Mouse (Mus musculus): ENCODE measurements around the gene Phactr3. TPM values are rescaled to one million over a fixed set of nuclear protein-coding genes. Genes with fewer than 3 reads are reported as not detected.

Gene Phactr3
- total RNA-seq, 4 experiments from 2014 or later, result 133 to 145 (median 140) TPM

DNA sequence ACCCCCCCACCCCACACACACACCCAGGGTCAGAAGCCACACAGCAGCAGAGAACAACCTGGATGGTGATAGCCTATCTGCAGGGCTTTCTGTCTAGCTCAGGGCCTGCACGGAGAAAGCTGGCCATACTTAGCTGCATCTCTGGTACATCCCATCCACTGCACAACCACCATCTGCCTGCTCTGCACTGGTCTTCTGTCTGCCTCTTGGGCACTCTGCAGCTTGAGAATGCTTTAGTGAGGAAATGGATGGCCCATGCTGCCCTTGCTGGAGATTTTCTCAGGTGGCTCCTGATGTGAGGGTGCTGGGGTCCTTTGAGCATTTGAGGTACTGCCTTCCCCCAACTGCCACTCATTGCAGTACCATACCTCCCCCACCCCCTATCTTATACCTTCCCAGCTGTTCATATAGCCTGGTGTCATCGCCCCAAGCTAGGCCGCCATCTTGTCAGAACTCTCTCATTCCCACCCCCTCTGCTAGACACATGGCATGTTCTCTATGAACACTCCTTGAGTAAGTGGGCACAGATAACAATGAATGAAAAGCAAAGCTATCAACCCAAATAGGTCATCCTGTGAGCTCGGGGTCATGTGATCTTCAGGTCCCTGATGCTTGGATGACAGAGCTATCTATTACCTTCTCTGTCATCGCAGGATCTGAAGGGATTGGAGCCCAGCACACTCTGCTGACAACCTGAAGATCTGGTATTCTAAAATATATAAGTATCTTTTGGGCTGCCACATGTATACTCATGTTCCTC, 13.0 kb downstream of the Phactr3 start:
- DNase-seq (ENCODE audit: low spot score in 2 of 2), result peak in 1 of 2 experiments; percentile 7

DNA sequence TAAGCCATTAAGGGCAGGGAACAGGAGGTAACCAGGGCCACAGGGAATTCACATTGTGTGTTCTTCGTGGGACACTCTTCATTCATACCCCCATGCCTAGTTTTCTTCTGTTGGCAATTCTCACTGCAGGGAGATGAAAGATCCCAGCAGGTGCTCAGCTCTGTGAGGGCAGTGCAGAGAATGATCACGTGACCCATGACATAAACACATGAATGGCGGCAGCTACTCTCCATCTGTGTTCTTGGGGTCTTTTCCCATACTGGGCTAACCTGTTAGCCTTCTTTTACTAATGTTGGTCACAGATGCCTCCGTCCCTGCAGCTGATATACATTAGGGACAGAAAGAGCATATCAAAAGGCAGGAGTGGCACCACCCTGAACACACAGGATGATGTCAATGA, 16.9 kb downstream of the Phactr3 start:
- no peak for DNase-seq (ENCODE audit: low spot score in 2 of 2)

DNA sequence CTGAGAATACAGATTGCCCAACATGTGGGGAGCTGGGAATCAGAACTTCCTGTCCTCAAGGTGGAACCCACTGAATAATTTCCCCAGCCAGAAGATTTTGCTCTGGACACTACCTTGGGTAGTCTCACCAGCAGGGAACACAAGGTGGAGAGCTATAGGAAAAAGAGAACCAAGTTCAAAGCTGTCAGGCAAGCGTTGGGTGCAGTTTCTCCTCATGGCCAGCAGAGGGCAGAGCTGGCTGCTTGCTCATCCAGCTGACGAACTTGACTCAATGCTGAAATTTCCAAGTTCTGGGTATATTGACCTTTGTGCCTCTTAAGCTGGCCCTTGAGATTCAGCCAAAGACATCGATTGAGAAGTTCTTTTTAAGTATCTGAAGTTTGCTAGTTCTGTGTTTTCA, 18.7 kb downstream of the Phactr3 start:
- DNase-seq (ENCODE audit: low spot score in 2 of 2), result no peak

DNA sequence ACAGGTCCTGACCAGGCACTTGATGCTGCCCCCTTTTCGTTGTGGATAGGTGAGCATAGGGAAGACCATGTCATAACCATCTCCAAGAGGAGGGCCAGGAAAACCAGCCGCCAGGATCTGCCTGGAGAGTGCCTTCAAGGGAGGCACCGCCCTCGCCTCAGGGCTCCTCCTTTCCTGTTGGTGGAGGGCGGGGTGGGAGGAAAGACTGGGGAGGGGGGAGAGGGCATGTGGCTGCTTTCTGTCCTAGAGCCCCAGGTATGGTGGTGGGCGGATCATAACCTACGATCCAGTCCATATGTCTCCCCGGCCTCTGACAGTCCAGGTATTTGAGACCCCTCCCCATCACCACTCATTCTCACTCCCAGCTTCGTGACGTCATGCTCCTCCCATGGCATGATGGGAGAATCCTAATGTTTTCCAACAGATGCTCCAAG, 22.7 kb downstream of the Phactr3 start:
- DNase-seq (ENCODE audit: low spot score in 2 of 2), result peak in 1 of 2 experiments; percentile 73

DNA sequence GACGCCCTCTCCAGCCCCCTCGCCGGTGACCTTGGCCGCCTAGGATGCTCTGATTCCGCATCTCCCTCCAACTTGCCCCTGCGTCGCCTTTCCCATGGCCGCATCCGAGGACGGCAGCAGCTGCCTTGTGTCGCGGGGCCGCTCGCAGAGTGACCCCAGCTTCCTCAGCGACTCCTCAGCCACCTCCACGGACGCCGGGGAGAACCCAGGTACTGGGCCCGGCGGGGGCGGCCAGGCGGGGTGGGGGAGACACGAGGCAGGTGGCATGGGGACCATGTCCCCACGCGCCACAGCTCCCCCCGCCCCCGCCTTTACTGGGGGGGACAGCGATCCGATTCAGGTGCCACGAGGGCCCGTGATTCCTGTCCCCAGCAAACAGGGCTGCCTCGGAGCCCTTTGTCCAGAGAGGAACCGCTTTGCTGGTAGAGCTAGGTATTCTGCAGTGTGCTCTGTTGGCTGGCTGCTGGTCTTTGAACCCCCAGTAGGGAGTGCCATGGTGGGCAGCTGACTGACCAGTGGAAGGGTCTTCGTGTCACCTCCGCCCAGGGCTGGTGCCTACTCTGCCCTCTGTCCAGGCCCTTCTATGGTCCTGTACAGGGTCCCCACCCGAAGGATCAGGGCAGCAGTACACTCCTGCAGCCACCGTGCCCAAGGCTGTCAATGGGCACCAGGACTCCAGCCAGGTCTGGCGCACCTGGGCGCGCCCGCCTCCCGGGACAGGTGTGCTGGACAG, 23.7 kb downstream of the Phactr3 start:
- DNase-seq (ENCODE audit: low spot score in 2 of 2), result no peak

DNA sequence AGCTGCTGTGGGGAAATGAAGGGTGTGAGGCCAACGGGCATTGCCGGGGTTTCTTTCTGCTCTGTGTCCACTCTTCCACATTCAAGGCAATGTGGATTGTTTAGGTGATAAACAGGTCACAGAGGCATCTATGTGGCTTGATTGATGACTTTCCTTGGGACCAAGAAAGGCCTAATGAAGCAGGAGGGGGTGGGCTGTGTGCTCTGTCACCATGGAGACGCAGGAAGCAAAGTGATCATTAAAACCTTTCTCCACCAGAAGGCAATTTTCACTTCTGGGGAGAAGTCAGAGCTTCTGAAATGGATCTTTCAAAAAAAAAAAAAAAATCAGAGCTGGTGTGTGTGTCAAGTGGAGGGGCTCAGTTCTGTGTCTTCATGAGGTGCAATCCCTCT, 24.2 kb downstream of the Phactr3 start:
- no peak for DNase-seq (ENCODE audit: low spot score in 2 of 2)

DNA sequence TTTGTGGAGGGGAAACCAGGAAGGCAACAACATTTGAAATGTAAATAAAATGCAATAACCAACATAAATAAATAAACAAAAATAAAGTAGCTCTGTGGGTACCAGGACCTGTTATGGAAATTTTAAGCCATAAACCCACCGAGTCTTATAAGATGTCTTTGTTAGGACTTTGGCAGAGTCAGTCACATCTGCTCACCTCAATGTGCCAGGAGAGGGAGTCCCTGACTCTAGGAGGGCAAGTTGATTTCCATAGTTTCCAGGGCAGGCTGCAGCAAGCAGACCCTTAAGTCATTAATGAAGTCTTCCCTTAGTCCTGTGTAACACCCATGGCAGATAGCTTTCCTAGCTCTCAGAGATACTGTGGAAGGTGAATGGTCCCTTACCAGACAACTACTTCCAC, 25.1 kb downstream of the Phactr3 start:
- no peak for DNase-seq (ENCODE audit: low spot score in 2 of 2)

DNA sequence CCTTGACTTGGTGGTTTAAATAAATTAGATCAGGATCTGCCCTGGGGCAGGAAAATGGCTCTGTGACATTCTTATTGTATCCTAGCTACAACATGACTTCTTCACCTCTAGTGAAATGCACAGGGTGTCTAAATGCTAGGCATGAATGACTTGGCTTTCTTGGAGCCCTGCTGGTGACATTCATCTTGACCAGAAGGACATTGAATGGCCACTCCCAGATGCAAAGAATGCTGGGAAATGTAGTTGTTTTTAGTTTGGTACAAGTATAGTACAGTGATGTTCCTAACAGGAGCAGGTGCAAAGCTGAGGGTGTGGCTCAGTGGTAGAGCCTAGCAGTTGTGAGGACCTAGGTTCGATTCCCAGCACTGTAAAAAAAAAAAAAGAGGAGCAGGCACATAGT, 30.5 kb downstream of the Phactr3 start:
- DNase-seq (ENCODE audit: low spot score in 2 of 2), result no peak

DNA sequence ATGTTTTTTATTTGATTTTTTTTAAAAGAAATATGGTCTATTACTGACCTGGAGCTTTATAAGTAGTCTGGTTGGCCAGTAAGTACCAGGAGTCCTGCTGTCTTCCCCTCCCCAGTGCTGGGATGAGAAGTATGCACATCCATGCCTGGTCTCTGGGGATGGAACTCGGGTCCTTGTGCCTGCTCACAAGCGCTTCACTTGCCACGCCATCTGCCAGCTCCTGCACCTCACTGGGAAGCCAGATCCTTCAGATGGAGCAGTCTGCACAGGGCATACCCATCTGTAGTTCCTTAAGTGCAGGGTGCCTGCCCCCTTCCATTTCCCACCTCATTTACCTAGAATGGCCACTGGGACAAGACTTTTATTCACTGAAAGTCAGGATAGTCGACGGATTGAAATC, 31.9 kb downstream of the Phactr3 start:
- DNase-seq (ENCODE audit: low spot score in 2 of 2), result no peak

DNA sequence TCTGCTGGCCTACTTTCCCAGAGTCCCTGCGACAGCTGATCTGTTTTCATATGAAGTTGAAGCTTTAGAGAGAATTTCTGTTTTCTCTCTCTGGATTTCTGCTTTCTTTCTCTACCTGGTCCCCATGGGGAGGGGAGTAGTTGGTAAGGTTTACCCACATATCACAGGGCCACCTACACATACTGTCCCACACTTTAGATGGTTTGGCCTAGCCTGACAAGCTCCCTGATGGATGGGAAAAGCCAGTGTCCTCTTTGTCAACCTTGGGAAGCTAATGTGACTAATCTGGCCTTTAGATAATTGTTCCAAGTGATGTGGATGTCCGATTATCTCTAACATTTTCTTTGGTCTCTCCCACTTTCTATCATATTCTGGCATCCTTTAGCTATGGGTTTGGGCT, 34.8 kb downstream of the Phactr3 start:
- DNase-seq (ENCODE audit: low spot score in 2 of 2), result no peak

DNA sequence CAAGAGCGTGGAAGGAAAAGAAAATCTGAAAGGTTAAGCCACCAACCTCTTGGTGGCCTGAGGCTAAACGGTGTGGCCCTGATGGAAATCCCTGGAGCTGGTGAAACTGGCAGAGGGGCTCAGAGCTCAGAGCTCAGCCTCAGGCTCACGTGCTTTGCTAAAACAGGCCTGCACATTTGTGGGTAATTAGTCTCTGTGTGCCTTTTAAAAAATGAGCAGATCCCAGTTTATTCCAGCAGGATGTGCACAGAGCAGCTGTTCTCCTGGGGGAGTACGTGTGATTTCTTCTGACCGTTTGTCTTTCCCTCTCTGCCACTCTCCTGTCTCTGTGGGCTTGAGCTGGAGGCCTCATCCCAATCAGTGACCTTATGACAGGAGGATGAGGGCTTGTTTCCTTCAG, 35.4 kb downstream of the Phactr3 start:
- DNase-seq (ENCODE audit: low spot score in 2 of 2), result no peak

DNA sequence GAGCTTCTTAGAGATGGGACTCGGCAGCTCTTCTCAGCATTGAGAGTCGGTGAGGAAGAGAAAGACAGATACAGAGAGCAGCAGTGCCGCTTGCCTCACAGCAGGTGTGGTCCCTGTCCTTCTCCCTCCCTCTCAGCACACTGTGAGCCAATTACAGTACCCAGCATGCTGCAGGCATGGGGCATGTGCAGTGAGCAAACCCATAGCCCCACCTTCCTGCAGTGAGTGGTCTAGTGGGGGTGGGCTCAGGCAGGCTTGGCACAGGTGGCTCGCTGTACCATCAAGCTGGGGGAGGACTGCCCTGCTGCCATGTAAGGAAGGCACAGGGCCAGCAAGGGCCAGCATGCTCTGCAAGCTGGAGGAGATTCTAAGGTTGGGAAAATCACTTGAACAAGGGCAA, 35.8 kb downstream of the Phactr3 start:
- peak in 1 of 2 experiments; percentile 62 for DNase-seq (ENCODE audit: low spot score in 2 of 2)

DNA sequence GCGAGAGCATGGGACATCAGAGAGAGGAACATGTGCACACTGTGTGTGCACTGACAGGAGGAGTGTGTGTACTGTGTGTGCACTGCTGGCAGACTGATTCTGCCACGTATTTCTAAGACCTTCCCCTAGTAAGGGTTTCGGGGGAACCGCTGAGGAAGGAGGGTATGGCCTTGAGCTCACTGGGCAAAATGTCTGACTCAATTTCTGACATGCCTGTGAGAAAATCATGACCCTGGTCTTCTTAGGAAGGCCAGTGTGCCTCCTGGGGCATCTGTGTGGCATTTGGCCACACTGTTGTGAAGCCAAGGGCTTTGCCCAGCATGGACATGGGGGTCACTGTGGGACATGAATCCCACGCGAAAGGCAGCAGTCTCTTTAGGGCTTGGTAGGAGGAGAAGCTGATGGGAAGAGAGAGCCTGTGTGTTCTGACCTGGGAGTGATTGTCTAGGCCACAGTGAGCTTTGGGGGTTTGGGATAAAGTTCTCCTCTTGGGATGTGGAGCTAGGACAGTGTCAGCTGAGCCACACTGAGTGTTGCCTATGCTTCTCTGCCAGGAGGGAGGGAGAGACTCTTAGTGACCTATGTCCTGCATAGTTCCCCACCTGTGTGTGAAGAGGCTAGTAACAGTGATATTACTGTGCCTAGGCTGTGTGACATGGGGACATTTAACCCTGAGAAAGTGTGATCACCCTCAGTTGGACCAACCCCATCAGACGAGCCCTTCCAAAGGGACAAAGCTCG, 36.6 kb downstream of the Phactr3 start:
- DNase-seq (ENCODE audit: low spot score in 2 of 2), result no peak

DNA sequence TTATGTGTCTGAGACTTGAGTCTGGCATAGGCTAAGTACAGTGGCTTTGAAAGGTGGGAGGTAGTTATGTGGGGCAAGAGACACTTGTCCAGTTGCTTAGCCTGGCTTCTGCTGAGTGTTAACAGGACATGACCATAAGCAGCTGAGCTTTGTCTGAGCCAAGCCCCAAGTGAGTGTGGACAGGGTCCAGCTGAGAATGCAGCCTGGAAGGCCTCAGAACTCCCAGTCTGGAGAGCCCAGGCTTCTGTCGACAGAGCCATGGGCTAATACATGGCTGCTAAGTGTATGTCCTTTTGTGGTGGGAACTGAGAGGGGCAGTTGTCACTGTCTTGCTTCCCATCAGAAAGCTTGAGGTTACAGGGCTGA, 37.1 kb downstream of the Phactr3 start:
- DNase-seq (ENCODE audit: low spot score in 2 of 2), result no peak

DNA sequence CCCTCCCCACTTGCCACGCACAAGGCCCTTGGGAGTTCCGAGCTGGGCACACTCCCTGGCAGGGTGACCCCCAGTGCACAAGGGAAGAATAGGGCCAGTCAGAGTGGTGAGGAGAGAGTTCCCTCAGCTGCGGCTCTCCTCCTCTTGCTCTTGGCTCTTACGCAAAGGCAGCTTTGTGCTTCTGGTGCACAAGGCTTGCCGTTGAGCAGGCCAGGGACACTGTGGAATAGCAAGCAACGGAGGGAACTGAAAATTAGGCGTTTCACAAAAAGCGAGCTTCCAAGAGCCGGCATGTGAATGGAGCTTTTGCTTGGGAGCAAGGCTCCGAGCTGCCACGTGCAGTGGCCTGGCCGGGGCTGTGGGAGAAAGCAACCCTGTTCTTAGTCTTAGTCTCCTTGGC, 40.2 kb downstream of the Phactr3 start:
- peak in 1 of 2 experiments; percentile 88 for DNase-seq (ENCODE audit: low spot score in 2 of 2)

DNA sequence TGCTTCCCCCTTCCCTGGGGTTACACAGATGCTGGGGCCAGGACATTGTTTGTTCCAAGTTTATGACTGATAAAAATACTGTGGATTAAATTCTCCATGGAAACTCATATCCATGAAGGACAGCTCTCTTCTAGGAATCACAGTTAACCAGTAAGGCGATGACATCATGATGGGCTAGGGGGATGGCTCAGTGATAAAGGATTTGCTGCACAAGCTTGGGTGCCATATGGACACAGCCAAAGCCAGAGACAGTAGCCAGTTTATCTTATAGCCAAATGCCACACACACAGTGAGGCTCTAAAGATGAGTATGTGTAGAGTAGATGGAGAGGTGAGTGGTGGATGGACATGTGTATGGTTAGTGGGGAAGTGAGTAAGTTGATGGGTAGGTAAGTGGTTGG, 45.2 kb downstream of the Phactr3 start:
- no peak for DNase-seq (ENCODE audit: low spot score in 2 of 2)

DNA sequence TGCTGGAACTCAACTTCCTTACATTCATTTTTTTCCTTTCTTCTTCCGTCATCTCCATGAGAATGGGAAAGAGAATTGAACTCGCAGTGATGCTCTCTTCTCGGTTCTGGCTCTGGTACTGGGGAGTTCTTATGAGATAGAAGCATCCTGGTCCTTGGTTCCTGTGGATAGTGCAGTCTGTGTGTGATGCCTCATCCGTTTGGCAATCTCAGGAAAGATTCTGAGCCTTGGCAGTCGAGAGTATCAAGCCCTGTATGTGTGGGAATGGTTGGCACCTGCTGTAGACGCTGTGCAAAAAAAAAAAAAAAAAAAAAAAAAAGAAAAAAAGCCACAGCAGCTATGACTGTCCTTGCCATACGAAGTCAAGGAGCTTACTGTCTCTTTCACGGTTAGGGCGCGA, 47.2 kb downstream of the Phactr3 start:
- peak in 1 of 2 experiments; percentile 67 for DNase-seq (ENCODE audit: low spot score in 2 of 2)

DNA sequence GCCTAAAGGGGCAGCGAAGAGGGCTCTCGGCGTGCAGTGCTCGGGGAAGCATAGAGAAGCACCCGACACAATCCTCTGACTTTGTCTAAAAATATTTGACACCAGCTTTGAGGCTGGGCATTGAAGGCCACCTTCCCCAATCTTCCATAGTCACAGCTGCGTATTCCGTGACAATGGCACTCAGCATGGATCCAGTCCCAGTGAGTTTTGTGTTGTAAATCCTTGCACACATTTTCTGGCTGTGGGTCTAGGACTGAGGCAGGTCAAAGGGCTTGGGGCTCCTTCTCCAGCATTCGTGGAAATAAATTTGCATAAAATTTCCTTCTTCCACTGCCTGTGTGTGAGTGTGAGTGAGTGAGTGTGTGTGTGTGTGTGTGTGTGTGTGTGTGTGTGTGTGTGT, 51.2 kb downstream of the Phactr3 start:
- no peak for DNase-seq (ENCODE audit: low spot score in 2 of 2)

DNA sequence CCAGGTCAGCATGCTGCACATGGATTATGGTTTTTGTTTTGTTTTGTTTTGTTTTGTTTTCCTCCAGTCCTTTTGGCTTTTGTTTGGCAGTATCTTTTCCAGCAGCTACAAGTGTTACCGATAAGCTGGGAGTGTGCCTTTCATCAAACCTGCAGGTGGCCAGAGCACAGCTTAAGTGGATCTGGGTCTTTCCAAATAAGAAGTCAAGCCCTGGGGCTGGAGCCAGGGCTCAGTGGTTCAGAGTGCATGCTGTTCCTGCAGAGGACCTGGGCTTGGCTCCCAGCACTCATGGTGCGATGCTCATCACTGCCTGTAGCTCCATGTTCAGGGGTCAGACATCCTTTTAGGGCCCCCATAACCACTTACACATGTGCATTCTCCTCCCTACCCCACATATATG, 55.2 kb downstream of the Phactr3 start:
- no peak for DNase-seq (ENCODE audit: low spot score in 2 of 2)

DNA sequence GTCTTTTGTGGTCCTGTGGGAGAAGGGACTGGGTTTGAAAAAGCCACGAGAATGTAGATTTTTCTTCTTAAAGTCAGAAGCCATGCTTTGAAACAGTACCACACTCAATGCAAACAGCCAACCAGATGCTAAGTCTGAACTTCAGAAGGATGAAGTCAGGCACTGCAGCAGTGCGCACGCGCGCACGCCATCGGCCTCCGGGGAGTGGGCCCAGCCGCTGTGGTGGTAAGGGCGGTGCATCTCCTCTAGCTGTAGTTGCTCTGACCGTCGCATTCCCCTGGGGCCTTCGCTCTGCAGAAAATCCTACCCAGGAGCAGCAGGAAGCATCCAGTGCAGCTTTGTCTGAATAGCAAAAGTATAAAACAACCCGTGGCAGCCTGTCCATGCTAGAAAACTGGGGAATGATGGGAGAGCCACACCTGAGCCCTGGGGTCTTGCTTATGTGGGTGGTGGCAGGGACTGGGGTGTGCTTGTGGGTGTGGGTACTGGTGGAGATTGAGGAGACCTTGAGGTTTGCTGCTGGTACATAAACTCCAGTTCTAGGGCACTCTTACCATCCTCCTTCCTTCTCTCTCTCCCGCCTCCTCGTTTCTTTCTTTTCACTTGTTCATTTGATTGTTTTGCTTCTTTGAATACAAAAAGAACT, 56.6 kb downstream of the Phactr3 start:
- DNase-seq (ENCODE audit: low spot score in 2 of 2), result no peak

DNA sequence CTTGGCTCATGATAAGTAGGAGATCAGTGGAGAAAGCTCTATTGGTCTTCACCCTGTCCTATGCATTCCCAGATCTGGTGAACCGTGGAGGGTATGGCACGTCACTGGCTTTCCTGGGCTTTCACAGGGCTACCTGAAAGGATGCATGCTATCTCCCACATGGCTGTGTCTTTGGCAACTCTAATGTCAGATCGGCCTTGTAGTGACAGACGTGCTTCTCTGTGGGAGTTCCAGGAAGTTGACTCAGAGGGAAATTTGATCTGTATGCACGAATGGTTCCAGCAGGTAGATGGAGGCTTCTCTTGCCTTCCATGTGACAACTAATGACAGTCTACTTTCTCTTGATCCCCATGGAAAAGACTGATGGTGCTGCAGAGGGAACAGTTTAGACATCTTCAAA, 65.5 kb downstream of the Phactr3 start:
- DNase-seq (ENCODE audit: low spot score in 2 of 2), result no peak

DNA sequence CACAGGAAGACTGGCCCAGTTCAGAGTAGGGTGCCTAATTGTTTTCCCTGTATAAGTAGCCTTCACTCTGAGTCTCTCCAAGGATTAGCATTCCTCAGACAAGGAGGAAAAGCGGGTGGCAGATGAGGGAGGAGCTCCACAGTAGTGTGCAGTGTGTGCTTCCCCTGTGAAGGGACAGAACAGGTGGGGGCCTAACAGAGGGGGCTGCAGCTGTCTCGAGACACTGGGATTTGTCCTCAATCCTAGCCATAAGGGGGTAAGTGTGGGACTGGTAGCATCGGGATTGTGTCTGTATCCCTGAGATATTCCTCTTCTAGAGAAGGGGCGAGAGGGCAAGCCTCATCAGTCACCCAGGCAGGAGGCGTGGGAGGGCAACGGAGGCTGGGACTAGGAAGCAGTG, 66.1 kb downstream of the Phactr3 start:
- no peak for DNase-seq (ENCODE audit: low spot score in 2 of 2)
